ENCODE assay signal across 9 mouse cellular contexts in genomic region chr4:152343296-152343695, GRCm38 (mm10). TPM values are rescaled to one million over a fixed set of nuclear protein-coding genes. Genes with fewer than 3 reads are reported as not detected.
DNase-seq lines count a peak whose midpoint lies in the region; ATAC-seq and TF ChIP-seq lines count a peak whose summit lies in the region.
"Had no signal": no experiment of that assay in that cellular context is flagged by ENCODE, and none has a peak within 500 bp of the region (broad histone marks: within the 10 kb centered on the region; RNA-seq: fewer than 3 reads in every experiment).

No protein-coding gene starts in this region.

- DNase-seq in cerebellum, postnatal 25 days: peak; percentile 43 to 66
- no peak for DNase-seq in cerebellum, adult 9-11 months
- peak; percentile 13 for DNase-seq in ovary, postnatal 14 days (ENCODE audit: low spot score)
- no peak for DNase-seq in ovary, adult 18-20 months (ENCODE audit: low spot score)
- DNase-seq in embryonic facial prominence, embryonic 10.5 days (ENCODE audit: low spot score): peak; percentile 47
- peak; percentile 60 for DNase-seq in midbrain, postnatal 0 days (ENCODE audit: low spot score)
- DNase-seq in right cerebral cortex, postnatal 14 days: no peak
- no peak for DNase-seq in layer of hippocampus, adult 8-10 months (ENCODE audit: low spot score in 2 of 2)

- H3K4me1 ChIP-seq in embryonic facial prominence, embryonic 10.5 days: peaks cover 44% of the 10 kb centered on the region
- H3K4me1 ChIP-seq in midbrain, postnatal 0 days (ENCODE audit: insufficient read depth, low read length): peaks cover 21% of the 10 kb centered on the region

- H3K4me3 ChIP-seq in embryonic facial prominence, embryonic 10.5 days: no peak overlapping the region
- no peak overlapping the region for H3K4me3 ChIP-seq in midbrain, postnatal 0 days (ENCODE audit: low read depth, low read length)

- WGBS in embryonic facial prominence, embryonic 10.5 days: 13% methylated on average over 5 of the region's 5 CpGs
- WGBS in midbrain, postnatal 0 days: 10% methylated on average over 5 of the region's 5 CpGs

- no peak overlapping the region for H3K27ac ChIP-seq in embryonic facial prominence, embryonic 10.5 days (replicated peaks)
- H3K27ac ChIP-seq in midbrain, postnatal 0 days (ENCODE audit: low read depth, low read length): no peak overlapping the region

- H3K9ac ChIP-seq in midbrain, postnatal 0 days (replicated peaks; ENCODE audit: low read length, poor library complexity, severe bottlenecking): no peak overlapping the region

- peaks cover 79% of the 10 kb centered on the region for H3K27me3 ChIP-seq in embryonic facial prominence, embryonic 10.5 days (replicated peaks; ENCODE audit: low read depth, poor library complexity, severe bottlenecking)
- no peaks in the 10 kb centered on the region for H3K27me3 ChIP-seq in midbrain, postnatal 0 days (ENCODE audit: insufficient read depth, low read length)

- no peak for ATAC-seq in midbrain, postnatal 0 days (ENCODE audit: low FRiP score)

- peak overlapping the region; percentile 20; the same call in 1 of the 2 replicates for H3K4me2 ChIP-seq in midbrain, postnatal 0 days (ENCODE audit: low read depth, low read length, poor library complexity, severe bottlenecking)

- no peaks in the 10 kb centered on the region for H3K36me3 ChIP-seq in embryonic facial prominence, embryonic 10.5 days (replicated peaks)
- H3K36me3 ChIP-seq in midbrain, postnatal 0 days (ENCODE audit: insufficient read depth, low read length): peaks cover 4% of the 10 kb centered on the region; the same call in 1 of the 2 replicates

- no peaks in the 10 kb centered on the region for H3K9me3 ChIP-seq in embryonic facial prominence, embryonic 10.5 days
- H3K9me3 ChIP-seq in midbrain, postnatal 0 days (ENCODE audit: low read length): no peaks in the 10 kb centered on the region

- peak; percentile 82 for TF ChIP-seq CTCF in midbrain, postnatal 0 days (IDR thresholded peaks at IDR 0.05)

RNA-seq across cellular contexts. Expression of gene Chd5, which starts 4.8 kb away (rescaled TPM):
- 0.05 TPM in 2 replicates for polyA plus RNA-seq in embryonic facial prominence, embryonic 10.5 days (2016; fragmentation: Nextera tagmentation; extraction: Ambion mirVana)
- total RNA-seq in midbrain, postnatal 0 days (2014; rRNA removed): 95.0 and 98.6 TPM in 2 replicates
- polyA plus RNA-seq in midbrain, postnatal 0 days (2015; fragmentation: Nextera tagmentation; extraction: Ambion mirVana): 77.6 and 107 TPM in 2 replicates
- total RNA-seq in layer of hippocampus, adult 8-10 months (2022): 100 to 1,000 TPM; 123 to 147 (median 134) TPM

RNA-seq across cellular contexts. Expression of gene Rpl22, which starts 17.8 kb away (rescaled TPM):
- polyA plus RNA-seq in embryonic facial prominence, embryonic 10.5 days (2016; fragmentation: Nextera tagmentation; extraction: Ambion mirVana): 360 and 367 TPM in 2 replicates
- 177 and 203 TPM in 2 replicates for total RNA-seq in midbrain, postnatal 0 days (2014; rRNA removed)
- 125 and 148 TPM in 2 replicates for polyA plus RNA-seq in midbrain, postnatal 0 days (2015; fragmentation: Nextera tagmentation; extraction: Ambion mirVana)
- 100 to 1,000 TPM; 161 to 249 (median 201) TPM for total RNA-seq in layer of hippocampus, adult 8-10 months (2022)

RNA-seq across cellular contexts. Expression of gene Rnf207, which starts 24.5 kb away (rescaled TPM):
- polyA plus RNA-seq in embryonic facial prominence, embryonic 10.5 days (2016; fragmentation: Nextera tagmentation; extraction: Ambion mirVana): 1.3 and 2.3 TPM in 2 replicates
- 7.6 and 15.2 TPM in 2 replicates for total RNA-seq in midbrain, postnatal 0 days (2014; rRNA removed)
- polyA plus RNA-seq in midbrain, postnatal 0 days (2015; fragmentation: Nextera tagmentation; extraction: Ambion mirVana): 7.2 and 8.8 TPM in 2 replicates
- total RNA-seq in layer of hippocampus, adult 8-10 months (2022): 10 to 100 TPM; 11.3 to 16.5 (median 13.8) TPM

RNA-seq across cellular contexts. Expression of gene Icmt, which starts 46.3 kb away (rescaled TPM):
- polyA plus RNA-seq in embryonic facial prominence, embryonic 10.5 days (2016; fragmentation: Nextera tagmentation; extraction: Ambion mirVana): 29.5 and 30.2 TPM in 2 replicates
- total RNA-seq in midbrain, postnatal 0 days (2014; rRNA removed): 34.6 and 38.9 TPM in 2 replicates
- 15.7 and 17.9 TPM in 2 replicates for polyA plus RNA-seq in midbrain, postnatal 0 days (2015; fragmentation: Nextera tagmentation; extraction: Ambion mirVana)
- 10 to 100 TPM; 38.0 to 52.1 (median 47.0) TPM for total RNA-seq in layer of hippocampus, adult 8-10 months (2022)

RNA-seq across cellular contexts. Expression of gene Hes3, which starts 51.8 kb away (rescaled TPM):
- polyA plus RNA-seq in embryonic facial prominence, embryonic 10.5 days (2016; fragmentation: Nextera tagmentation; extraction: Ambion mirVana): 0.10 and 2.3 TPM in 2 replicates
- total RNA-seq in midbrain, postnatal 0 days (2014; rRNA removed): not detected in 2 replicates
- 0.19 and 0.36 TPM in 2 replicates for polyA plus RNA-seq in midbrain, postnatal 0 days (2015; fragmentation: Nextera tagmentation; extraction: Ambion mirVana)
- total RNA-seq in layer of hippocampus, adult 8-10 months (2022): not detected
- total RNA-seq: heart, postnatal 10 days had no signal

Comparison
In these comparisons a context has a peak if more than half of its experiments do, and no peak if none do; other contexts are left out.
1. DNase-seq: peak in cerebellum, postnatal 25 days (2 of 2), ovary, postnatal 14 days (single experiment), embryonic facial prominence, embryonic 10.5 days (single experiment) and midbrain, postnatal 0 days (single experiment); none in cerebellum, adult 9-11 months (single experiment), ovary, adult 18-20 months (single experiment), right cerebral cortex, postnatal 14 days (single experiment) and layer of hippocampus, adult 8-10 months (0 of 2).